Mouse (Mus musculus): ENCODE results near the gene Krt8. TPM values are rescaled to one million over a fixed set of nuclear protein-coding genes. Genes with fewer than 3 reads are reported as not detected.

Gene Krt8
- polyA plus RNA-seq, 1 experiment, result not detected

DNA sequence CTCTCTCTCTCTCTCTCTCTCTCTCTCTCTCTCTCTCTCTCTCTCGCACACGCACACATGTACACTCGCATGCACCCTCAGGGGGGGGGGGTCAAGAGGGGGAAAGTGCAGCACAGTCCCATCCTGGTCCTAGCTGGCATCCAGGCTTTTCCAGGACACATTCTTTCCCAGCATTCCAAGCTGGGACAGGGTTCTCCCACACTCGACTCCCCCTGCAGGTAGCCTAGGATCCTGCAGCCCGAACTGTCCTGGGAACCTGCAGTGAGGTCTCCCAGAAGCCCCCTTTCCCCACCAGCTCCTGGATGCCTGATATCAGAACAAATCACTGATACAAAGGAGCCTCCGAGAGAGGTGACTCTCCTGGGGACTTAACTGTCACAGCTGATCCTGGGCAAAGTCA lies 33.7 kb downstream of the Krt8 start:
- Histone ChIP-seq H3K4me3 (ENCODE audit: insufficient read depth, low read depth, low read length) (no peak overlapping the region), H3K27ac (replicated peaks; ENCODE audit: low read depth, low read length) (no peak overlapping the region), H3K4me1 (ENCODE audit: control insufficient read depth, insufficient read depth, insufficient read length, low read length) (peaks cover 14% of the 10 kb centered on the region)

- Histone ChIP-seq H3K4me3 (ENCODE audit: insufficient read depth, low read depth, low read length) (no peak overlapping the region), H3K27ac (replicated peaks; ENCODE audit: low read depth, low read length) (no peak overlapping the region), H3K4me1 (ENCODE audit: control insufficient read depth, insufficient read depth, insufficient read length, low read length) (no peaks in the 10 kb centered on the region)
Measured at GRCm38 (mm10) chr15:101966808-101967207, 37.5 kb downstream of the Krt8 start.

- no peak overlapping the region for H3K27ac ChIP-seq (replicated peaks; ENCODE audit: low read depth, low read length)
- no peaks in the 10 kb centered on the region for H3K4me1 ChIP-seq (ENCODE audit: control insufficient read depth, insufficient read depth, insufficient read length, low read length)
- H3K4me3 ChIP-seq (ENCODE audit: insufficient read depth, low read depth, low read length), result no peak overlapping the region
Measured at GRCm38 (mm10) chr15:101958891-101959290, 45.4 kb downstream of the Krt8 start.

- Histone ChIP-seq H3K4me1 (ENCODE audit: control insufficient read depth, insufficient read depth, insufficient read length, low read length) (no peaks in the 10 kb centered on the region), H3K27ac (replicated peaks; ENCODE audit: low read depth, low read length) (no peak within 1 kb of the TSS), H3K4me3 (ENCODE audit: insufficient read depth, low read depth, low read length) (no peak within 1 kb of the TSS)
Measured at GRCm38 (mm10) chr15:101954187-101954586, 50.1 kb downstream of the Krt8 start, which contains the start of gene Krt78. Gene Krt78, minus strand, starts transcription at chr15:101954287.

- Histone ChIP-seq H3K4me3 (ENCODE audit: insufficient read depth, low read depth, low read length) (no peak overlapping the region), H3K4me1 (ENCODE audit: control insufficient read depth, insufficient read depth, insufficient read length, low read length) (no peaks in the 10 kb centered on the region), H3K27ac (replicated peaks; ENCODE audit: low read depth, low read length) (no peak overlapping the region)
Measured at GRCm38 (mm10) chr15:101952733-101953474, 51.4 kb downstream of the Krt8 start.

Other genes with a start within 250 kb of the Krt8 start
- gene Krt72, start 218.0 kb downstream of the Krt8 start, polyA plus RNA-seq (2012; ENCODE audit: insufficient read depth, insufficient read length, missing spikeins), result not detected in 2 replicates
- not detected in 2 replicates for gene Krt73, start 202.1 kb downstream of the Krt8 start, polyA plus RNA-seq (2012; ENCODE audit: insufficient read depth, insufficient read length, missing spikeins)
- gene Krt2, start 186.3 kb downstream of the Krt8 start, polyA plus RNA-seq (2012; ENCODE audit: insufficient read depth, insufficient read length, missing spikeins), result not detected in 2 replicates
- gene Krt1, start 153.7 kb downstream of the Krt8 start, polyA plus RNA-seq (2012; ENCODE audit: insufficient read depth, insufficient read length, missing spikeins), result 0.63 TPM in 1 of 2 replicates, not detected in the other
- gene Krt77, start 134.8 kb downstream of the Krt8 start, polyA plus RNA-seq (2012; ENCODE audit: insufficient read depth, insufficient read length, missing spikeins), result 1.1 and 2.2 TPM in 2 replicates
- gene Krt76, start 111.6 kb downstream of the Krt8 start, polyA plus RNA-seq (2012; ENCODE audit: insufficient read depth, insufficient read length, missing spikeins), result not detected in 2 replicates
- gene Krt4, start 79.7 kb downstream of the Krt8 start, polyA plus RNA-seq (2012; ENCODE audit: insufficient read depth, insufficient read length, missing spikeins), result not detected in 2 replicates
- 15.1 and 19.0 TPM in 2 replicates for gene Krt79, start 64.2 kb downstream of the Krt8 start, polyA plus RNA-seq (2012; ENCODE audit: insufficient read depth, insufficient read length, missing spikeins)
- not detected in 2 replicates for gene Krt78, start 50.2 kb downstream of the Krt8 start, polyA plus RNA-seq (2012; ENCODE audit: insufficient read depth, insufficient read length, missing spikeins)
- not detected in 2 replicates for gene Krt18, start 23.7 kb upstream of the Krt8 start, polyA plus RNA-seq (2012; ENCODE audit: insufficient read depth, insufficient read length, missing spikeins)
- gene Eif4b, start 69.3 kb upstream of the Krt8 start, polyA plus RNA-seq (2012; ENCODE audit: insufficient read depth, insufficient read length, missing spikeins), result 47.9 and 93.9 TPM in 2 replicates
- gene Tns2, start 95.9 kb upstream of the Krt8 start, polyA plus RNA-seq (2012; ENCODE audit: insufficient read depth, insufficient read length, missing spikeins), result 49.0 and 90.1 TPM in 2 replicates
- 8.6 and 12.8 TPM in 2 replicates for gene Spryd3, start 131.8 kb upstream of the Krt8 start, polyA plus RNA-seq (2012; ENCODE audit: insufficient read depth, insufficient read length, missing spikeins)
- gene Igfbp6, start 139.9 kb upstream of the Krt8 start, polyA plus RNA-seq (2012; ENCODE audit: insufficient read depth, insufficient read length, missing spikeins), result 30.2 and 52.1 TPM in 2 replicates
- not detected in 2 replicates for gene Soat2, start 146.0 kb upstream of the Krt8 start, polyA plus RNA-seq (2012; ENCODE audit: insufficient read depth, insufficient read length, missing spikeins)
- gene Zfp740, start 198.8 kb upstream of the Krt8 start, polyA plus RNA-seq (2012; ENCODE audit: insufficient read depth, insufficient read length, missing spikeins), result 15.9 and 18.0 TPM in 2 replicates
- gene Csad, start 200.2 kb upstream of the Krt8 start, polyA plus RNA-seq (2012; ENCODE audit: insufficient read depth, insufficient read length, missing spikeins), result 137 and 181 TPM in 2 replicates
- gene Itgb7, start 227.5 kb upstream of the Krt8 start, polyA plus RNA-seq (2012; ENCODE audit: insufficient read depth, insufficient read length, missing spikeins), result 2.0 and 4.6 TPM in 2 replicates